Mouse (Mus musculus) cortical plate, adult 2 months (tissue): Measurements from ENCODE around the gene Zfp536.

Experiments
- CTCF ChIP-seq: fragments of 200-500 bp; IDR thresholded peaks from 2 replicates; pipeline ENCODE4 v1.5.1; 2011; ENCODE audit warnings: mild to moderate bottlenecking, control low read depth, low read length; ENCODE audit not compliant: insufficient read depth; ENCODE audit errors: extremely low read depth
- POLR2A ChIP-seq: fragments of 200-500 bp; IDR thresholded peaks from 2 replicates; pipeline ENCODE4 v1.6.1; 2011; ENCODE audit warnings: mild to moderate bottlenecking, low read length, control low read depth; ENCODE audit not compliant: insufficient read depth; ENCODE audit errors: extremely low read depth

GRCm38 (mm10) chr7:37496491-37496890, 276.9 kb downstream of the Zfp536 start:
- TF ChIP-seq CTCF = no peak
- no peak for TF ChIP-seq POLR2A
